20 mouse cellular contexts compared by ENCODE assay signal in genomic region chr8:70421349-70422104, GRCm38 (mm10). TPM values are rescaled to one million over a fixed set of nuclear protein-coding genes. Genes with fewer than 3 reads are reported as not detected.
DNase-seq lines count a peak whose midpoint lies in the region; ATAC-seq and TF ChIP-seq lines count a peak whose summit lies in the region.
"Had no signal": no experiment of that assay in that cellular context is flagged by ENCODE, and none has a peak within 500 bp of the region (broad histone marks: within the 10 kb centered on the region; RNA-seq: fewer than 3 reads in every experiment).

No protein-coding gene starts in this region.

- no peaks in the 10 kb centered on the region for H3K9me3 ChIP-seq in forebrain, embryonic 10.5 days
- H3K9me3 ChIP-seq in forebrain, embryonic 12.5 days, result no peaks in the 10 kb centered on the region
- H3K9me3 ChIP-seq in liver, embryonic 12.5 days (replicated peaks), result no peaks in the 10 kb centered on the region
- H3K9me3 ChIP-seq in liver, postnatal 0 days (ENCODE audit: low read length), result no peaks in the 10 kb centered on the region
- H3K9me3 ChIP-seq in limb, embryonic 10.5 days (replicated peaks), result no peaks in the 10 kb centered on the region
- H3K9me3 ChIP-seq: midbrain, embryonic 12.5 days; stomach, embryonic 15.5 days had no signal

- no peak overlapping the region for H3K4me3 ChIP-seq in forebrain, embryonic 10.5 days
- no peak overlapping the region for H3K4me3 ChIP-seq in forebrain, embryonic 12.5 days (replicated peaks)
- H3K4me3 ChIP-seq in liver, embryonic 12.5 days, result no peak overlapping the region
- H3K4me3 ChIP-seq in liver, postnatal 0 days (ENCODE audit: low read depth, low read length), result no peak overlapping the region
- H3K4me3 ChIP-seq in limb, embryonic 10.5 days, result no peak overlapping the region
- H3K4me3 ChIP-seq: midbrain, embryonic 12.5 days; stomach, embryonic 15.5 days had no signal

- peak overlapping the region; percentile 22 for H3K27ac ChIP-seq in forebrain, embryonic 10.5 days
- H3K27ac ChIP-seq in forebrain, embryonic 12.5 days, result no peak overlapping the region
- peak overlapping the region; percentile 86 for H3K27ac ChIP-seq in liver, embryonic 12.5 days
- no peak overlapping the region for H3K27ac ChIP-seq in liver, postnatal 0 days (ENCODE audit: low read depth)
- peak overlapping the region; percentile 31; the same call in 1 of the 2 replicates for H3K27ac ChIP-seq in limb, embryonic 10.5 days
- H3K27ac ChIP-seq: stomach, embryonic 15.5 days had no signal

- 87% methylated on average over 18 of the region's 18 CpGs for WGBS in forebrain, embryonic 10.5 days
- 80% methylated on average over 18 of the region's 18 CpGs for WGBS in forebrain, embryonic 12.5 days
- WGBS in liver, embryonic 12.5 days (ENCODE audit: insufficient replicate concordance), result 50% methylated on average over 18 of the region's 18 CpGs
- WGBS in liver, postnatal 0 days (ENCODE audit: insufficient replicate concordance), result 54% methylated on average over 18 of the region's 18 CpGs
- WGBS in limb, embryonic 10.5 days, result 82% methylated on average over 18 of the region's 18 CpGs

- ATAC-seq in forebrain, embryonic 12.5 days (ENCODE audit: low FRiP score), result no peak
- ATAC-seq in liver, embryonic 12.5 days, result no peak
- ATAC-seq in liver, postnatal 0 days, result no peak
- ATAC-seq in inflammation-experienced regulatory T-cells, adult 6 months, result no peak

- no peaks in the 10 kb centered on the region for H3K36me3 ChIP-seq in forebrain, embryonic 10.5 days (replicated peaks)
- H3K36me3 ChIP-seq in forebrain, embryonic 12.5 days (replicated peaks), result no peaks in the 10 kb centered on the region
- 0 out of 2 replicates have a peak, but pooled peaks cover 2% of the 10 kb centered on the region for H3K36me3 ChIP-seq in liver, embryonic 12.5 days
- H3K36me3 ChIP-seq in liver, postnatal 0 days (replicated peaks; ENCODE audit: insufficient read depth, low read length), result no peaks in the 10 kb centered on the region
- no peaks in the 10 kb centered on the region for H3K36me3 ChIP-seq in limb, embryonic 10.5 days
- H3K36me3 ChIP-seq: stomach, embryonic 15.5 days had no signal

- H3K27me3 ChIP-seq in forebrain, embryonic 10.5 days (ENCODE audit: poor library complexity, severe bottlenecking), result no peaks in the 10 kb centered on the region
- no peaks in the 10 kb centered on the region for H3K27me3 ChIP-seq in forebrain, embryonic 12.5 days
- H3K27me3 ChIP-seq in liver, embryonic 12.5 days (replicated peaks), result no peaks in the 10 kb centered on the region
- no peaks in the 10 kb centered on the region for H3K27me3 ChIP-seq in liver, postnatal 0 days (ENCODE audit: insufficient read depth, low read length)
- H3K27me3 ChIP-seq in limb, embryonic 10.5 days (ENCODE audit: low read depth, poor library complexity, severe bottlenecking), result no peaks in the 10 kb centered on the region
- H3K27me3 ChIP-seq: stomach, embryonic 15.5 days had no signal

- no peak overlapping the region for H3K4me2 ChIP-seq in forebrain, embryonic 12.5 days
- H3K4me2 ChIP-seq in liver, embryonic 12.5 days, result peak overlapping the region; percentile 45
- H3K4me2 ChIP-seq in liver, postnatal 0 days (ENCODE audit: low read depth, low read length), result no peak overlapping the region
- H3K4me2 ChIP-seq: midbrain, embryonic 12.5 days; stomach, embryonic 15.5 days had no signal

- TF ChIP-seq EP300 in liver, postnatal 0 days (IDR thresholded peaks at IDR 0.05; ENCODE audit: low read depth), result no peak

- DNase-seq in forebrain, embryonic 10.5 days (ENCODE audit: extremely low spot score, low spot score), result no peak
- DNase-seq in liver, postnatal 0 days, result no peak
- DNase-seq in limb, embryonic 10.5 days (ENCODE audit: low spot score), result no peak
- DNase-seq in lung, postnatal 14 days, result no peak
- DNase-seq in thymus, postnatal 0 days (ENCODE audit: low spot score), result no peak
- DNase-seq: cerebellum, adult 11 months; embryo, embryonic 11 days; heart, adult 18-20 months; heart, postnatal 10 days; kidney, adult 2 months; kidney, postnatal 36 days; layer of hippocampus, postnatal 36 days; right cerebral cortex, postnatal 14 days; thymus, adult 2 months had no signal

- no peak for TF ChIP-seq CTCF in liver, postnatal 0 days (IDR thresholded peaks at IDR 0.05; ENCODE audit: low read depth)

- peaks cover 36% of the 10 kb centered on the region for H3K4me1 ChIP-seq in forebrain, embryonic 10.5 days
- peaks cover 25% of the 10 kb centered on the region for H3K4me1 ChIP-seq in forebrain, embryonic 12.5 days
- H3K4me1 ChIP-seq in liver, embryonic 12.5 days, result peaks cover 91% of the 10 kb centered on the region
- H3K4me1 ChIP-seq in liver, postnatal 0 days (ENCODE audit: insufficient read depth), result 0 out of 2 replicates have a peak, but pooled peaks cover 3% of the 10 kb centered on the region
- H3K4me1 ChIP-seq in limb, embryonic 10.5 days, result peaks cover 44% of the 10 kb centered on the region

- no peak overlapping the region for H3K9ac ChIP-seq in forebrain, embryonic 12.5 days
- H3K9ac ChIP-seq in liver, embryonic 12.5 days, result peak overlapping the region; percentile 57
- no peak overlapping the region for H3K9ac ChIP-seq in liver, postnatal 0 days (replicated peaks)
- H3K9ac ChIP-seq: midbrain, embryonic 12.5 days; stomach, embryonic 15.5 days had no signal

RNA-seq across cellular contexts. Expression of gene Crtc1, which starts 17.9 kb away (rescaled TPM):
- polyA plus RNA-seq in forebrain, embryonic 10.5 days (2016; fragmentation: Nextera tagmentation; extraction: Ambion mirVana), result 14.8 and 16.4 TPM in 2 replicates
- 18.3 and 22.0 TPM in 2 replicates for polyA plus RNA-seq in forebrain, embryonic 12.5 days (2016; fragmentation: Nextera tagmentation; extraction: Ambion mirVana)
- 6.6 and 6.9 TPM in 2 replicates for polyA plus RNA-seq in liver, embryonic 12.5 days (2016; fragmentation: Nextera tagmentation; extraction: Ambion mirVana)
- polyA plus RNA-seq in liver, postnatal 0 days (2015; fragmentation: Nextera tagmentation; extraction: Ambion mirVana), result 2.6 and 2.7 TPM in 2 replicates
- polyA plus RNA-seq in limb, embryonic 10.5 days (2016; fragmentation: Nextera tagmentation; extraction: Ambion mirVana), result 20.1 and 23.2 TPM in 2 replicates
- 7.4 and 8.0 TPM in 2 replicates for polyA plus RNA-seq in thymus, postnatal 0 days (2015; fragmentation: Nextera tagmentation; extraction: Ambion mirVana)
- polyA plus RNA-seq in inflammation-experienced regulatory T-cells, adult 6 months (2017; shearing (Covaris generic)), result 1 to 10 TPM; 5.0 to 8.7 (median 7.2) TPM

RNA-seq across cellular contexts. Expression of gene Comp, which starts 48.2 kb away (rescaled TPM):
- 0.19 and 0.38 TPM in 2 replicates for polyA plus RNA-seq in forebrain, embryonic 10.5 days (2016; fragmentation: Nextera tagmentation; extraction: Ambion mirVana)
- 0.08 and 0.34 TPM in 2 replicates for polyA plus RNA-seq in forebrain, embryonic 12.5 days (2016; fragmentation: Nextera tagmentation; extraction: Ambion mirVana)
- polyA plus RNA-seq in liver, embryonic 12.5 days (2016; fragmentation: Nextera tagmentation; extraction: Ambion mirVana), result 0.27 and 0.63 TPM in 2 replicates
- polyA plus RNA-seq in liver, postnatal 0 days (2015; fragmentation: Nextera tagmentation; extraction: Ambion mirVana), result 3.0 and 4.0 TPM in 2 replicates
- polyA plus RNA-seq in limb, embryonic 10.5 days (2016; fragmentation: Nextera tagmentation; extraction: Ambion mirVana), result 0.08 and 0.35 TPM in 2 replicates
- polyA plus RNA-seq in thymus, postnatal 0 days (2015; fragmentation: Nextera tagmentation; extraction: Ambion mirVana), result 1.6 and 2.2 TPM in 2 replicates
- polyA plus RNA-seq in inflammation-experienced regulatory T-cells, adult 6 months (2017; shearing (Covaris generic)), result under 1 TPM in 2 of 3 experiments, not detected in 1; 0.24 to 0.40 TPM
- polyA plus RNA-seq: liver, adult 2 months had no signal

RNA-seq across cellular contexts. Expression of gene Klhl26, which starts 55.2 kb away (rescaled TPM):
- polyA plus RNA-seq in forebrain, embryonic 10.5 days (2016; fragmentation: Nextera tagmentation; extraction: Ambion mirVana), result 19.9 and 20.2 TPM in 2 replicates
- polyA plus RNA-seq in forebrain, embryonic 12.5 days (2016; fragmentation: Nextera tagmentation; extraction: Ambion mirVana), result 18.3 and 18.6 TPM in 2 replicates
- polyA plus RNA-seq in liver, embryonic 12.5 days (2016; fragmentation: Nextera tagmentation; extraction: Ambion mirVana), result 9.4 and 9.5 TPM in 2 replicates
- polyA plus RNA-seq in liver, postnatal 0 days (2015; fragmentation: Nextera tagmentation; extraction: Ambion mirVana), result 4.2 and 5.4 TPM in 2 replicates
- 24.1 and 29.0 TPM in 2 replicates for polyA plus RNA-seq in limb, embryonic 10.5 days (2016; fragmentation: Nextera tagmentation; extraction: Ambion mirVana)
- 8.0 and 8.4 TPM in 2 replicates for polyA plus RNA-seq in thymus, postnatal 0 days (2015; fragmentation: Nextera tagmentation; extraction: Ambion mirVana)
- polyA plus RNA-seq in inflammation-experienced regulatory T-cells, adult 6 months (2017; shearing (Covaris generic)), result 10 to 100 TPM in 1 of 3 experiments, 1 to 10 TPM in 2; 6.5 to 10.4 (median 8.8) TPM

Comparison
In these comparisons a context has a peak if more than half of its experiments do, and no peak if none do; other contexts are left out.
1. H3K27ac ChIP-seq: peak in forebrain, embryonic 10.5 days (single experiment), liver, embryonic 12.5 days (single experiment) and limb, embryonic 10.5 days (single experiment); none in forebrain, embryonic 12.5 days (single experiment) and liver, postnatal 0 days (single experiment).